Mouse (Mus musculus): ENCODE data around the gene Grhl1. TPM values are rescaled to one million over a fixed set of nuclear protein-coding genes. Genes with fewer than 3 reads are reported as not detected.

The Grhl1 gene
- polyA plus RNA-seq, 1 experiment from 2014 or later: 3.5 TPM

- Histone ChIP-seq H3K27me3 (ENCODE audit: control insufficient read depth, insufficient read depth, low read length) (no peaks in the 10 kb centered on the region), H3K4me3 (ENCODE audit: low read length) (no peak overlapping the region), H3K9me3 (ENCODE audit: control insufficient read depth, low read length) (no peaks in the 10 kb centered on the region), H3K27ac (ENCODE audit: low read depth, low read length) (no peak overlapping the region), H3K36me3 (ENCODE audit: control insufficient read depth, insufficient read depth, low read length) (no peaks in the 10 kb centered on the region), H3K9ac (ENCODE audit: low read depth, low read length) (no peak overlapping the region), H3K4me2 (replicated peaks; ENCODE audit: low read depth, low read length) (no peak overlapping the region), H3K4me1 (ENCODE audit: control insufficient read depth, insufficient read depth, low read length) (no peaks in the 10 kb centered on the region)
- no peak for ATAC-seq (ENCODE audit: low FRiP score, low TSS enrichment)
- 91% methylated on average over 7 of the region's 7 CpGs for WGBS
Observed at GRCm38 (mm10) chr12:24600074-24600473, 28.0 kb downstream of the Grhl1 start.

DNA sequence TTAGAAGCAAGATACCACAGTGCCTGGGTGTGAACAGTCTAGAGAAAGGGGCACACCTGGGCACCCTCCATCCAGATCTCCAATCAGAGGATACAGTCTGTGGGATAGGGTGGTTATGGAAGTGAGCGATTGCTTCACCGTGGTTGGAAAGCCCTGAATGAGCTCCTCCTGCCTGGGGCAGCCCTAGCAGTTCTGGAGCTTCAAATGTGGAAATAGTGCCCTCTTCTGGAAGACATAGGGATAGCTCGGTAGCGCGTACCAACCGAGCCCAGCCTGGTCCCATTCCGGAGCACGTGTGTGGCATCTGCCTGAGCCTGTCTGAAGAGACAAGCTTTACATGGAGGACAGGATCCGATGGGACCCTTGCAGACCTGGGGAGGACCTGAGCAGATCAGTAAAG, 28.7 kb downstream of the Grhl1 start:
- Histone ChIP-seq H3K4me2 (replicated peaks; ENCODE audit: low read depth, low read length) (no peak overlapping the region), H3K36me3 (ENCODE audit: control insufficient read depth, insufficient read depth, low read length) (no peaks in the 10 kb centered on the region), H3K27me3 (ENCODE audit: control insufficient read depth, insufficient read depth, low read length) (no peaks in the 10 kb centered on the region), H3K4me3 (ENCODE audit: low read length) (no peak overlapping the region), H3K4me1 (ENCODE audit: control insufficient read depth, insufficient read depth, low read length) (no peaks in the 10 kb centered on the region), H3K9ac (ENCODE audit: low read depth, low read length) (no peak overlapping the region), H3K9me3 (ENCODE audit: control insufficient read depth, low read length) (no peaks in the 10 kb centered on the region), H3K27ac (ENCODE audit: low read depth, low read length) (no peak overlapping the region)
- ATAC-seq (ENCODE audit: low FRiP score, low TSS enrichment): peak; percentile 77
- 5% methylated on average over 9 of the region's 9 CpGs for WGBS

DNA sequence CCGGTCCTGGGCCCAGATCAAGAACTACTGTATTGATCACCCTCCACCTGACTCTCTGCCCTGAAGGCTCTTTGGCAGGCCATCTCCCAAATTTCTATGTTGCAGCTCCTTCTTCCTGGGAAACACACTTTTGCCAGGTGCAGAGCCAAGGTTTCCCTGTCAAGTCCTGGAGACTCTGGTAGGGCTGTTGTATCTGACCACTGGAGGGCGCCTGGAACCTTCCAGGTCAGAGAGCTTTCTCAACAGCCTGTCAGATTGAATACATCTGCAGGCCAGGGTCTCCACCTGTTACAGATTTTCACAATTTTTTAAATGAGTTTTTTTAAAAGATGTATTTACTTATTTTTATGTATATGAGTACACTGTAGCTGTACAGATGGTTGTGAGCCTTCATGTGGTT, 31.2 kb downstream of the Grhl1 start:
- WGBS: 46% methylated on average over 2 of the region's 2 CpGs
- peak; percentile 62; the same call in 1 of the 2 replicates for ATAC-seq (ENCODE audit: low FRiP score, low TSS enrichment)
- Histone ChIP-seq H3K4me1 (ENCODE audit: control insufficient read depth, insufficient read depth, low read length) (no peaks in the 10 kb centered on the region), H3K4me2 (replicated peaks; ENCODE audit: low read depth, low read length) (no peak overlapping the region), H3K9me3 (ENCODE audit: control insufficient read depth, low read length) (no peaks in the 10 kb centered on the region), H3K36me3 (ENCODE audit: control insufficient read depth, insufficient read depth, low read length) (no peaks in the 10 kb centered on the region), H3K9ac (ENCODE audit: low read depth, low read length) (no peak overlapping the region), H3K27me3 (ENCODE audit: control insufficient read depth, insufficient read depth, low read length) (no peaks in the 10 kb centered on the region), H3K4me3 (ENCODE audit: low read length) (no peak overlapping the region), H3K27ac (ENCODE audit: low read depth, low read length) (no peak overlapping the region)

GRCm38 (mm10) chr12:24606166-24606565, 34.1 kb downstream of the Grhl1 start:
- ATAC-seq (ENCODE audit: low FRiP score, low TSS enrichment): no peak
- Histone ChIP-seq H3K9ac (ENCODE audit: low read depth, low read length) (no peak overlapping the region), H3K27ac (ENCODE audit: low read depth, low read length) (no peak overlapping the region), H3K4me1 (ENCODE audit: control insufficient read depth, insufficient read depth, low read length) (no peaks in the 10 kb centered on the region), H3K9me3 (ENCODE audit: control insufficient read depth, low read length) (no peaks in the 10 kb centered on the region), H3K4me2 (replicated peaks; ENCODE audit: low read depth, low read length) (no peak overlapping the region), H3K36me3 (ENCODE audit: control insufficient read depth, insufficient read depth, low read length) (no peaks in the 10 kb centered on the region), H3K27me3 (ENCODE audit: control insufficient read depth, insufficient read depth, low read length) (no peaks in the 10 kb centered on the region), H3K4me3 (ENCODE audit: low read length) (no peak overlapping the region)
- whole genome bisulfite sequencing: 68% methylated on average over 10 of the region's 10 CpGs

DNA sequence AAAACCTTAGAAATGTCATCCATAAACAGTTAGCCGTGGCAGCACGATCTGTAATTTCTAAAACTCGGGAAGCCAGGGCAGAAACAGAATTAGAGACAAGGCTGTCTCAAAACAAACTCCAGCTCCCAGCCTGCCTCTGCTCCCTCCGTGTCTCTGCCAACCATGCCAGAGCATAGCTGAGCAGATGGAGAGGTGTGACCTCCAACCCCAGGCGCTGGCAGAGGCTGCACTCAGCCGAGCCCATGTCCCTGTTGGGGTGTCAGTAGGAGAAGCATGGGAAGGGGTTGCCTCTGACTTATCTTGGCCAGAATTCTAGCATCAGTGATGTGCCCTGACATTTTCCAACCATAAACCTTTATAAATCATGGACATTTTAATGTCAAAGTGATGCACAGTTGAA, 40.5 kb downstream of the Grhl1 start:
- H3K9ac ChIP-seq (ENCODE audit: low read depth, low read length): no peak overlapping the region
- H3K4me1 ChIP-seq (ENCODE audit: control insufficient read depth, insufficient read depth, low read length): no peaks in the 10 kb centered on the region
- no peak for ATAC-seq (ENCODE audit: low FRiP score, low TSS enrichment)
- no peaks in the 10 kb centered on the region for H3K27me3 ChIP-seq (ENCODE audit: control insufficient read depth, insufficient read depth, low read length)
- no peak overlapping the region for H3K4me2 ChIP-seq (replicated peaks; ENCODE audit: low read depth, low read length)
- no peak overlapping the region for H3K4me3 ChIP-seq (ENCODE audit: low read length)
- no peak overlapping the region for H3K27ac ChIP-seq (ENCODE audit: low read depth, low read length)
- no peaks in the 10 kb centered on the region for H3K9me3 ChIP-seq (ENCODE audit: control insufficient read depth, low read length)
- peaks cover 2% of the 10 kb centered on the region; the same call in 1 of the 2 replicates for H3K36me3 ChIP-seq (ENCODE audit: control insufficient read depth, insufficient read depth, low read length)
- WGBS: 36% methylated on average over 6 of the region's 6 CpGs

DNA sequence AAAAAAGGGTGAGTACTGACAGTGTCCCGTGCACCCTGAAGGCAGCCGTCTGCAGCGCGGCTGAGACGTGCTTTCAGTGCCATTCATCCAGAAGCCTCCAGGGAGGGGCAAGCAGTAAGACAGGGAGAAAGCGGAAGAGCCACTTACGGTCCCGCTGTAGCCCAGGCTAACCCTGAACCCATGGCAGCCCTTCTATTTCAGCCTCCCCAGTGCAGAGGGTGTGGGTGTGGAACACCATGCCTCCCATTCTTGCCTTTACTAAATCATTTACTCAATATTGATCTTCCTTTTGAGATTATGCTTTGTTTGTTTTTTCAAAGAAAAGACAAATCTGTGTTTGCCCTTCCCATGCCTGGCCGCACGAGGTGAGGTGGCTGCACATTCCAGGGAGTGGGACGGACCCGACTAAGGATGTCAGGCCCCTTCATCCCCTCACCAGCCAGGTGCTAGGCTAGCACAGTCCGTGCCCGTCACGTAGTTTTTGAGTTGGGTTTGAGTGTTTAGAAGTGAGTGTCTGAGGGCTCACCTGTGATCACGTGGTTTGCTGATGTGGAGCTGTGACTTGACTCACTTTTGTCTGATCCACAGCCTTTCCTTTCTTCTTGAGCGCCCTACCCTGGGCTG, 42.5 kb downstream of the Grhl1 start:
- no peak overlapping the region for H3K9ac ChIP-seq (ENCODE audit: low read depth, low read length)
- WGBS: 85% methylated on average over 17 of the region's 17 CpGs
- H3K27ac ChIP-seq (ENCODE audit: low read depth, low read length): no peak overlapping the region
- no peaks in the 10 kb centered on the region for H3K27me3 ChIP-seq (ENCODE audit: control insufficient read depth, insufficient read depth, low read length)
- H3K9me3 ChIP-seq (ENCODE audit: control insufficient read depth, low read length): no peaks in the 10 kb centered on the region
- 0 out of 2 replicates have a peak, but pooled peaks have one; percentile 32 for ATAC-seq (ENCODE audit: low FRiP score, low TSS enrichment)
- H3K4me2 ChIP-seq (replicated peaks; ENCODE audit: low read depth, low read length): no peak overlapping the region
- H3K4me3 ChIP-seq (ENCODE audit: low read length): no peak overlapping the region
- no peaks in the 10 kb centered on the region for H3K4me1 ChIP-seq (ENCODE audit: control insufficient read depth, insufficient read depth, low read length)
- H3K36me3 ChIP-seq (ENCODE audit: control insufficient read depth, insufficient read depth, low read length): peaks cover 2% of the 10 kb centered on the region; the same call in 1 of the 2 replicates

- H3K4me2 ChIP-seq (replicated peaks; ENCODE audit: low read depth, low read length): no peak overlapping the region
- ATAC-seq (ENCODE audit: low FRiP score, low TSS enrichment): no peak
Observed at GRCm38 (mm10) chr12:24615140-24615539, 43.1 kb downstream of the Grhl1 start.

DNA sequence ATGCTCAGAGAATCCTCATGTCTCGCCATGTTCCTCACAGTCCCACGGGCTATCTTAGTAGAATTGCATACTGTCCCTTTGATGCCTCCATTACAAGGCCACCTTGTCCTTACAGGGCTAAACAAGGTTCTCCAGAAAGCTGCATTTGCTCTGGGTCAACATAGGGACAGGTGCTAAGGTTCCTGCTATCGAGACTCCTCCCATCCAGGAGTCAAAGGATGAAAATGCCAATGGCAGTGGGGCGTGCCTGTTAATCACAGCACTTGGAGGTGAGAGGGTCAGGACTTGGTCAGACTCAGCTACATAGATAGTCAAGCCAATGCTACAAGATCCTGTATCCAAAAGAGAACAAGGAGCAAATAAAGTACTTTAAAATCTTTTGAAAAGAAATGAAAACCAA, 47.4 kb downstream of the Grhl1 start:
- H3K27me3 ChIP-seq (ENCODE audit: control insufficient read depth, insufficient read depth, low read length): no peaks in the 10 kb centered on the region
- ATAC-seq (ENCODE audit: low FRiP score, low TSS enrichment): no peak
- no peak overlapping the region for H3K4me3 ChIP-seq (ENCODE audit: low read length)
- H3K36me3 ChIP-seq (ENCODE audit: control insufficient read depth, insufficient read depth, low read length): no peaks in the 10 kb centered on the region; the same call in 1 of the 2 replicates
- H3K4me2 ChIP-seq (replicated peaks; ENCODE audit: low read depth, low read length): no peak overlapping the region
- H3K27ac ChIP-seq (ENCODE audit: low read depth, low read length): no peak overlapping the region
- no peaks in the 10 kb centered on the region for H3K4me1 ChIP-seq (ENCODE audit: control insufficient read depth, insufficient read depth, low read length)
- H3K9ac ChIP-seq (ENCODE audit: low read depth, low read length): no peak overlapping the region
- H3K9me3 ChIP-seq (ENCODE audit: control insufficient read depth, low read length): no peaks in the 10 kb centered on the region
- 85% methylated on average over 4 of the region's 4 CpGs for WGBS

More at GRCm38 (mm10) chr12:24615140-24615539, 43.1 kb downstream of the Grhl1 start:
- no peaks in the 10 kb centered on the region for H3K27me3 ChIP-seq (ENCODE audit: control insufficient read depth, insufficient read depth, low read length)
- no peak overlapping the region for H3K27ac ChIP-seq (ENCODE audit: low read depth, low read length)
- H3K9ac ChIP-seq (ENCODE audit: low read depth, low read length): no peak overlapping the region
- H3K9me3 ChIP-seq (ENCODE audit: control insufficient read depth, low read length): no peaks in the 10 kb centered on the region
- H3K36me3 ChIP-seq (ENCODE audit: control insufficient read depth, insufficient read depth, low read length): peaks cover 2% of the 10 kb centered on the region; the same call in 1 of the 2 replicates
- 69% methylated on average over 3 of the region's 3 CpGs for WGBS
- no peaks in the 10 kb centered on the region for H3K4me1 ChIP-seq (ENCODE audit: control insufficient read depth, insufficient read depth, low read length)
- no peak overlapping the region for H3K4me3 ChIP-seq (ENCODE audit: low read length)

- Histone ChIP-seq H3K4me3 (ENCODE audit: low read length) (no peak overlapping the region), H3K27me3 (ENCODE audit: control insufficient read depth, insufficient read depth, low read length) (no peaks in the 10 kb centered on the region), H3K9ac (ENCODE audit: low read depth, low read length) (no peak overlapping the region), H3K36me3 (ENCODE audit: control insufficient read depth, insufficient read depth, low read length) (no peaks in the 10 kb centered on the region), H3K9me3 (ENCODE audit: control insufficient read depth, low read length) (no peaks in the 10 kb centered on the region), H3K4me2 (replicated peaks; ENCODE audit: low read depth, low read length) (no peak overlapping the region), H3K4me1 (ENCODE audit: control insufficient read depth, insufficient read depth, low read length) (no peaks in the 10 kb centered on the region), H3K27ac (ENCODE audit: low read depth, low read length) (no peak overlapping the region)
- no peak for ATAC-seq (ENCODE audit: low FRiP score, low TSS enrichment)
- WGBS: 83% methylated on average over 12 of the region's 12 CpGs
Observed at GRCm38 (mm10) chr12:24623486-24624251, 51.6 kb downstream of the Grhl1 start.
